Mouse (Mus musculus) lung, adult 2 months (tissue): ENCODE measurements at regions not wholly inside any gene's neighbourhood (a gene's known extent, or its start where the extent isn't known, plus 50 kb on each side); places are given as distances from the start of the nearest gene placed in this dataset.

Source experiments
- CTCF ChIP-seq: fragments of 200-500 bp; IDR thresholded peaks from 2 replicates; pipeline ENCODE4 v1.5.1; 2011; ENCODE audit warnings: mild to moderate bottlenecking, low read length, control low read depth; ENCODE audit not compliant: insufficient read depth
- POLR2A ChIP-seq: fragments of 200-500 bp; IDR thresholded peaks from 2 replicates; pipeline ENCODE4 v1.6.1; 2011; ENCODE audit warnings: low read depth, mild to moderate bottlenecking, control low read depth, low read length, borderline replicate concordance; ENCODE audit errors: extremely low read depth

DNA sequence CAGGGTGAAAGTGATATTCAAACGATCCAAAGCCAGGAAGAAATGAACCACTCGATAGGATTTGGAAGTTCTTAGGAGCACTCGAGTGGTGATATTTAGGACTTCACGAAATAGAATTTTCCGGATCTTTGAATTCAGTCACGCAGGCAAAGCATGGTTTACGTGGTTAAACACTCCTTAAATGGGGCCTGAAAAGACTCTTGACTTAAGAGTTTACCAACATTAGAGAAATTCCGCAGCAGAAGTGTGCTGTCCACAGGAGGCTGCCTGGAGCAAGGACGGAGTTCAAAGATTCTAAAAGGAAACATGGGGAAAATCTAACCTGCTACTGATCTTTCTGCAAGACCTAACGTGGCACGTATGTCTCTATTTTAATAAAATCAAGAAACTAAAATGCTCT lies 175.4 kb upstream of the Arl4c start:
- TF ChIP-seq CTCF (no peak), POLR2A (no peak)
